Mouse (Mus musculus) forebrain, embryonic 14.5 days (tissue): ENCODE results near the gene Nfil3. TPM values are rescaled to one million over a fixed set of nuclear protein-coding genes. Genes with fewer than 3 reads are reported as not detected.

ENCODE experiments used
- ATAC-seq: fragments of 200-750 bp; cut with Nextera tagmentation; 2 replicates; pipeline ENCODE4 v1.8.0; 2017; ENCODE audit warnings: mild to moderate bottlenecking, moderate library complexity
- DNase-seq: peaks from one replicate; pipeline ENCODE4 v3.0.0-alpha.2; 2015; ENCODE audit warnings: low spot score
- H3K27ac ChIP-seq: fragments of 300-500 bp; sonication (generic); 2 replicates; pipeline ENCODE4 v1.5.1; 2014; ENCODE audit warnings: low read depth, mild to moderate bottlenecking, control low read depth, low read length, moderate library complexity
- H3K27me3 ChIP-seq: fragments of 300-500 bp; sonication (generic); replicated peaks from 2 replicates; pipeline ENCODE4 v1.6.1; 2014; ENCODE audit warnings: low read length, control low read depth, mixed read lengths; ENCODE audit not compliant: control insufficient read depth, insufficient read depth
- H3K36me3 ChIP-seq: fragments of 300-500 bp; sonication (generic); 2 replicates; pipeline ENCODE4 v1.6.1; 2014; ENCODE audit warnings: low read length, control low read depth; ENCODE audit not compliant: control insufficient read depth, insufficient read depth
- H3K4me1 ChIP-seq: fragments of 300-500 bp; sonication (generic); 2 replicates; pipeline ENCODE4 v1.6.1; 2014; ENCODE audit warnings: antibody characterized with exemption, low read length, control low read depth; ENCODE audit not compliant: control insufficient read depth, insufficient read depth
- H3K4me2 ChIP-seq: fragments of 300-500 bp; sonication (generic); 2 replicates; pipeline ENCODE4 v1.6.1; 2014; ENCODE audit warnings: mild to moderate bottlenecking, control low read depth, low read length
- H3K4me3 ChIP-seq: fragments of 300-500 bp; sonication (generic); 2 replicates; pipeline ENCODE4 v1.5.1; 2014; ENCODE audit warnings: low read depth, low read length, control low read depth
- H3K9ac ChIP-seq: fragments of 300-500 bp; sonication (generic); 2 replicates; pipeline ENCODE4 v1.6.1; 2014; ENCODE audit warnings: mild to moderate bottlenecking, low read length, control low read depth, moderate library complexity
- H3K9me3 ChIP-seq: fragments of 300-500 bp; sonication (generic); replicated peaks from 2 replicates; pipeline ENCODE4 v1.6.1; 2016; ENCODE audit warnings: low read length, control low read depth, mixed read lengths; ENCODE audit not compliant: control insufficient read depth
- WGBS: fragments of 180-500 bp; shearing (Covaris S2); extraction: QIAGEN DNeasy Blood & Tissue Kit; methylation state at CpG from one replicate; pipeline ENCODE4 v1.1.7; 2014; 5-methylcytosine and 5-hydroxymethylcytosine counted together
- polyA plus RNA-seq: library from polyadenylated mRNA; unstranded; fragments of >200 nt; fragmentation: Nextera tagmentation; extraction: Ambion mirVana; gene quantifications from 2 replicates; pipeline ENCODE4 v1.2.1, GENCODE M21; 2014

Nfil3 gene
- polyA plus RNA-seq, 1 experiment from 2014 or later: 38.1 TPM

DNA sequence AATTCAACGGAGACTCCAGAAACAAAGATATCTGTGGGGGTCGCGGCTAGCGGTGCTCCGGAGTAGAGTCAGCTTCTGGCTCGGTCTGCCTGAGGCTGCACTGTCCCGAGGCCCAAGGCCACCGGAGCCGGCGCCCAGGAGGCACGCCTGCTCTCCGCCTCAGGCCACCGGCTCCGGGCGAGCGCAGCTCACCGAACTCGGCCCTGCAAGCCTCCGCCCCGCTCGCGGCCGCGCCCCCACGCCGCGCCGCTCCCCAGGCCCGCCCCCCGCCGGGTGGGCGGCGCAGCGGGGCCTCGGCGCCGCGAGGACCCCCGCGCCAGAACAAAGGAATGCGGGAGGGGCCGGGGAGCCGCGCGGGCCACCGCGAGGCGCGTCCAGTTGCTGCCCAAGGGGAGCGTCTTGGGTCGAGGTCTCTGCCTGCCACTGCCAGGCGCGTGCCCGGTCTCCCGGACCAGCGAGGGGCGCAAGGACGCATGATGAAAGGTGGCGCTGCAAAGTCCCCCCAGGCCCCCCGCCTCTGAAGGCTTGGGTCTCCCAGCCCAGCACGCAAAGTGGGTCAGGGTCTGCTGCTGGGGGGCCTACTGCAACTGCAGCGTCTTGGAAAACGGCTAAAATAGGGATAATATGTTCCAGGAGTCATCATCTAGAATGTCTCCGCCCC is 2.4 kb downstream of the Nfil3 start:
- Histone ChIP-seq H3K36me3 (no peaks in the 10 kb centered on the region), H3K27ac (peak overlapping the region; percentile 88), H3K4me1 (peaks cover 26% of the 10 kb centered on the region), H3K27me3 (peaks cover 5% of the 10 kb centered on the region; the same call in 1 of the 2 replicates), H3K9ac (peak overlapping the region; percentile 93), H3K9me3 (no peaks in the 10 kb centered on the region), H3K4me2 (peak overlapping the region; percentile 99), H3K4me3 (peak overlapping the region; percentile 77)
- under 1% methylated on average over 49 of the region's 64 CpGs for WGBS
- peak; percentile 56 for DNase-seq
- ATAC-seq: 0 out of 2 replicates have a peak, but pooled peaks have one; percentile 3

GRCm38 (mm10) chr13:52977757-52978156 is 3.1 kb downstream of the Nfil3 start:
- Histone ChIP-seq H3K9me3 (no peaks in the 10 kb centered on the region), H3K36me3 (no peaks in the 10 kb centered on the region), H3K27me3 (peaks cover 5% of the 10 kb centered on the region; the same call in 1 of the 2 replicates), H3K4me2 (peak overlapping the region; percentile 99), H3K4me3 (peak overlapping the region; percentile 77), H3K4me1 (peaks cover 26% of the 10 kb centered on the region), H3K27ac (0 out of 2 replicates have a peak overlapping the region, but pooled peaks have one; percentile 88), H3K9ac (peak overlapping the region; percentile 93)
- DNase-seq: peak; percentile 6
- no peak for ATAC-seq
- 32% methylated on average over 4 of the region's 4 CpGs for WGBS

DNA sequence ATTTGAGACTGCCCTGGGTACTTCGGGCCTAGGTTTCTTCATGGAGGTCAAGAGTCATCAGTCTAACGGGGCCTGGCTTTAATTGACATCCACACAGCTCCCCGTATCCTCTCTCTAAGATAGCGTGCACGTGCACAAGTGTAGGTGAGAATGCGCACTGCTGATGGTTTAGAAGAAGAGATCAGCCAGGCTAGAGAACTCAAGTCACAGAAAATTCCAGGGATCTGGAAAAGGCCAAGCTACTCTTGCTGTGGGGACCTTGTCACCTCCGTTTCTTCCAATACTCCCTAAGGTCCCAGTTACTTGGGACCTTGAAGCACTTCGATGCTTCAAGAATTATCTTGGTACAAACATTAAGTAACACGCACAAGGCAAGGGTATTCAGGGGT is 3.7 kb downstream of the Nfil3 start:
- peaks cover 5% of the 10 kb centered on the region; the same call in 1 of the 2 replicates for H3K27me3 ChIP-seq
- no peak overlapping the region for H3K4me3 ChIP-seq
- H3K9me3 ChIP-seq: no peaks in the 10 kb centered on the region
- peak overlapping the region; percentile 99 for H3K4me2 ChIP-seq
- WGBS: 71% methylated on average over 9 of the region's 9 CpGs
- peak overlapping the region; percentile 93 for H3K9ac ChIP-seq
- H3K4me1 ChIP-seq: peaks cover 25% of the 10 kb centered on the region
- no peaks in the 10 kb centered on the region for H3K36me3 ChIP-seq
- DNase-seq (no peak), ATAC-seq (no peak)
- no peak overlapping the region for H3K27ac ChIP-seq

- peaks cover 20% of the 10 kb centered on the region for H3K4me1 ChIP-seq
- DNase-seq (peak; percentile 57), ATAC-seq (no peak)
- peak overlapping the region; percentile 99 for H3K4me2 ChIP-seq
- peak overlapping the region; percentile 33 for H3K9ac ChIP-seq
- peaks cover 5% of the 10 kb centered on the region; the same call in 1 of the 2 replicates for H3K27me3 ChIP-seq
- H3K36me3 ChIP-seq: no peaks in the 10 kb centered on the region
- no peak overlapping the region for H3K27ac ChIP-seq
- H3K4me3 ChIP-seq: 0 out of 2 replicates have a peak overlapping the region, but pooled peaks have one; percentile 3
- no peaks in the 10 kb centered on the region for H3K9me3 ChIP-seq
- 4% methylated on average over 16 of the region's 16 CpGs for whole genome bisulfite sequencing
Observed at GRCm38 (mm10) chr13:52976510-52977220, 4.2 kb downstream of the Nfil3 start.

DNA sequence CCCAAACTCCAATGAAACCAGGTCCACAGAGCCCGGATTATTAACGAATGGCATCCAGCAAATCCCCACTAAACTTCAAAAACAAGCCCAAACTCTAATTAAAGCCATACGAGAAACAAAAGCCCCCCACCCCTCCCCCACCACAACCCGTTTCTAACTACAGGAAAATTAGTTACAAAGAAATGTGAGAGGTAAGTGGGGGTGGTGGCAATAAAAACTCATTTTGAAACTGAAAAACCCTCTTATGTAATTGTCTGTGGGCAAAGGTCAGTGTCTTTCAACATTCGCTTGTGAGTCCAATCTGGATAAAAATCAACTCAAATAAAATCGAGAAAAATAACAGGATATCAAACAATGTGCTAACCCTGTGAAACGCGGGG is 4.8 kb downstream of the Nfil3 start:
- peaks cover 5% of the 10 kb centered on the region; the same call in 1 of the 2 replicates for H3K27me3 ChIP-seq
- 3% methylated on average over 8 of the region's 8 CpGs for WGBS
- no peak overlapping the region for H3K27ac ChIP-seq
- no peaks in the 10 kb centered on the region for H3K36me3 ChIP-seq
- DNase-seq (peak; percentile 18), ATAC-seq (no peak)
- H3K4me3 ChIP-seq: 0 out of 2 replicates have a peak overlapping the region, but pooled peaks have one; percentile 3
- peak overlapping the region; percentile 99 for H3K4me2 ChIP-seq
- peak overlapping the region; percentile 33; the same call in 1 of the 2 replicates for H3K9ac ChIP-seq
- no peaks in the 10 kb centered on the region for H3K9me3 ChIP-seq
- peaks cover 20% of the 10 kb centered on the region for H3K4me1 ChIP-seq

- no peak for ATAC-seq
Observed at GRCm38 (mm10) chr13:52974676-52975075, 6.2 kb downstream of the Nfil3 start.

GRCm38 (mm10) chr13:52973427-52973826 is 7.4 kb downstream of the Nfil3 start:
- Histone ChIP-seq H3K4me1 (peaks cover 20% of the 10 kb centered on the region), H3K27me3 (peaks cover 5% of the 10 kb centered on the region; the same call in 1 of the 2 replicates), H3K9me3 (no peaks in the 10 kb centered on the region), H3K27ac (no peak overlapping the region), H3K9ac (no peak overlapping the region), H3K4me3 (no peak overlapping the region), H3K4me2 (no peak overlapping the region), H3K36me3 (peaks cover 4% of the 10 kb centered on the region; the same call in 1 of the 2 replicates)
- WGBS: 93% methylated on average over 10 of the region's 10 CpGs
- DNase-seq (no peak), ATAC-seq (no peak)

More at GRCm38 (mm10) chr13:52974676-52975075, 6.2 kb downstream of the Nfil3 start:
- Histone ChIP-seq H3K9ac (no peak overlapping the region), H3K4me2 (no peak overlapping the region), H3K4me1 (peaks cover 20% of the 10 kb centered on the region), H3K27ac (no peak overlapping the region), H3K36me3 (no peaks in the 10 kb centered on the region), H3K4me3 (no peak overlapping the region), H3K9me3 (no peaks in the 10 kb centered on the region), H3K27me3 (peaks cover 5% of the 10 kb centered on the region; the same call in 1 of the 2 replicates)
- DNase-seq: no peak
- WGBS: 77% methylated on average over 3 of the region's 3 CpGs

- Histone ChIP-seq H3K27me3 (peaks cover 5% of the 10 kb centered on the region; the same call in 1 of the 2 replicates), H3K4me3 (no peak overlapping the region), H3K4me2 (no peak overlapping the region), H3K27ac (no peak overlapping the region), H3K9ac (no peak overlapping the region), H3K9me3 (no peaks in the 10 kb centered on the region), H3K4me1 (peaks cover 20% of the 10 kb centered on the region), H3K36me3 (peaks cover 12% of the 10 kb centered on the region)
- DNase-seq (no peak), ATAC-seq (no peak)
- 89% methylated on average over 3 of the region's 3 CpGs for WGBS
Observed at GRCm38 (mm10) chr13:52972626-52973025, 8.2 kb downstream of the Nfil3 start.
